Mouse (Mus musculus): ENCODE data around the gene Myh9.

- no peak for TF ChIP-seq CTCF (IDR thresholded peaks at IDR 0.05; ENCODE audit: insufficient read depth, low read depth, low read length)
- TF ChIP-seq POLR2A (IDR thresholded peaks at IDR 0.05; ENCODE audit: insufficient read depth, low read depth, low read length) = no peak
These were observed 37.5 kb downstream of the Myh9 start for GRCm38 (mm10) chr15:77804460-77804859.

Measured in olfactory bulb, adult 2 months (tissue).